Mouse (Mus musculus): ENCODE data around the gene Pus1.

GRCm38 (mm10) chr5:110807453-110807852 lies 27.0 kb upstream of the Pus1 start:
- TF ChIP-seq CTCF (IDR thresholded peaks at IDR 0.05 in 2 of 3, conservative IDR thresholded peaks at IDR 0.05 in 1 of 3; ENCODE audit: control insufficient read depth in 1 of 3, insufficient read depth in 1 of 3, low read depth in 2 of 3, low read length in 3 of 3, poor library complexity in 1 of 3, severe bottlenecking in 1 of 3) (no peak), MYB (IDR thresholded peaks at IDR 0.05; ENCODE audit: low read depth, low read length) (no peak), ZMIZ1 (IDR thresholded peaks at IDR 0.05; ENCODE audit: low read depth, low read length) (no peak), CHD2 (IDR thresholded peaks at IDR 0.05; ENCODE audit: low read length) (no peak)

Measured in MEL (cell line).